Mouse (Mus musculus) neural tube, embryonic 14.5 days (tissue): ENCODE measurements around the gene Igsf10. TPM values are rescaled to one million over a fixed set of nuclear protein-coding genes. Genes with fewer than 3 reads are reported as not detected.

Experiments
- ATAC-seq: fragments of 200-750 bp; cut with Nextera tagmentation; 2 replicates; pipeline ENCODE4 v1.8.0; 2017; ENCODE audit warnings: low read depth, mild to moderate bottlenecking, moderate TSS enrichment, moderate library complexity
- H3K27ac ChIP-seq: fragments of 300-500 bp; sonication (generic); 2 replicates; pipeline ENCODE4 v1.5.1; 2014; ENCODE audit warnings: low read depth, mild to moderate bottlenecking, control low read depth, low read length, moderate library complexity, mixed read lengths
- H3K27me3 ChIP-seq: fragments of 300-500 bp; sonication (generic); 2 replicates; pipeline ENCODE4 v1.6.1; 2014; ENCODE audit warnings: low read length; ENCODE audit not compliant: control insufficient read depth, insufficient read depth
- H3K36me3 ChIP-seq: fragments of 300-500 bp; sonication (generic); 2 replicates; pipeline ENCODE4 v1.6.1; 2014; ENCODE audit warnings: low read length, mixed read lengths; ENCODE audit not compliant: control insufficient read depth, insufficient read depth
- H3K4me1 ChIP-seq: fragments of 300-500 bp; sonication (generic); 2 replicates; pipeline ENCODE4 v1.6.1; 2014; ENCODE audit warnings: low read length; ENCODE audit not compliant: control insufficient read depth, insufficient read depth
- H3K4me2 ChIP-seq: fragments of 300-500 bp; sonication (generic); 2 replicates; pipeline ENCODE4 v1.6.1; 2014; ENCODE audit warnings: mild to moderate bottlenecking, low read depth, low read length, control low read depth
- H3K4me3 ChIP-seq: fragments of 300-500 bp; sonication (generic); 2 replicates; pipeline ENCODE4 v1.5.1; 2014; ENCODE audit warnings: low read depth, low read length, control low read depth, mixed read lengths
- H3K9ac ChIP-seq: fragments of 300-500 bp; sonication (generic); replicated peaks from 2 replicates; pipeline ENCODE4 v1.6.1; 2014; ENCODE audit warnings: low read depth, mild to moderate bottlenecking, control low read depth, low read length, mixed read lengths
- H3K9me3 ChIP-seq: fragments of 300-500 bp; sonication (generic); 2 replicates; pipeline ENCODE4 v1.6.1; 2016; ENCODE audit warnings: low read length; ENCODE audit not compliant: control insufficient read depth
- WGBS: fragments of 180-500 bp; shearing (Covaris S2); extraction: QIAGEN DNeasy Blood & Tissue Kit; methylation state at CpG from one replicate; pipeline ENCODE4 v1.1.7; 2014; 5-methylcytosine and 5-hydroxymethylcytosine counted together
- polyA plus RNA-seq: library from polyadenylated mRNA; unstranded; fragments of >200 nt; fragmentation: Nextera tagmentation; extraction: Ambion mirVana; gene quantifications from 2 replicates; pipeline ENCODE4 v1.2.1, GENCODE M21; 2014

Gene Igsf10
- polyA plus RNA-seq, 1 experiment from 2014 or later, result 3.1 TPM

DNA sequence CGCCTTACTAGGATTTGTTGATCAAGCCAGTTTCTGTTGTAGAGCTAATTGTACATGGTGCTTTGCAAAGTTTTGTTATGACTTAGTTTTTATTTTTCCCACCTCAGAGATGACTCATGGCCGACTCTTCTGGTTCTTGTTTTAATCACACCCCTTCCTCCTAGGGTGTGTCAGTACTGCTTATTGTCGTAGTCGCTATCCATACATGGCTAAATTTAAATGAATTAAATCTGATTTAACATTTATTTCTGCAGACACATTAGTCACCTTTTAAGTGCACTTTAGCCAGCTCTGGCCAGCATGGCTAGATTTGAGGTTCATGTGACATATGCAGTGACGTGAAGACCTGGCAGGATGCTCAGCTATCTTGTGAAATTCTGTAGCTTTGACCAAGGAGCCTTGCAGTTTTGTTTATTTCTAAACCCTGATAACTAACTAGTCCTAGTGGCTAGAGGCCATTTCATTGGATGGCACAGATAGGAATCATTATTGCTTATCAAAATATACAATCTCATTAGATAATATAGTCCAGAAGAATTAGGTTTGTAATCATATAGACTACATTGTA is 47.5 kb downstream of the Igsf10 start:
- no peak for ATAC-seq
- H3K27me3 ChIP-seq, result no peaks in the 10 kb centered on the region
- H3K4me1 ChIP-seq, result no peaks in the 10 kb centered on the region
- H3K9ac ChIP-seq, result no peak overlapping the region
- H3K4me3 ChIP-seq, result no peak overlapping the region
- H3K4me2 ChIP-seq, result no peak overlapping the region
- no peaks in the 10 kb centered on the region for H3K9me3 ChIP-seq
- 96% methylated on average over 5 of the region's 5 CpGs for whole genome bisulfite sequencing
- no peaks in the 10 kb centered on the region for H3K36me3 ChIP-seq
- H3K27ac ChIP-seq, result no peak overlapping the region

DNA sequence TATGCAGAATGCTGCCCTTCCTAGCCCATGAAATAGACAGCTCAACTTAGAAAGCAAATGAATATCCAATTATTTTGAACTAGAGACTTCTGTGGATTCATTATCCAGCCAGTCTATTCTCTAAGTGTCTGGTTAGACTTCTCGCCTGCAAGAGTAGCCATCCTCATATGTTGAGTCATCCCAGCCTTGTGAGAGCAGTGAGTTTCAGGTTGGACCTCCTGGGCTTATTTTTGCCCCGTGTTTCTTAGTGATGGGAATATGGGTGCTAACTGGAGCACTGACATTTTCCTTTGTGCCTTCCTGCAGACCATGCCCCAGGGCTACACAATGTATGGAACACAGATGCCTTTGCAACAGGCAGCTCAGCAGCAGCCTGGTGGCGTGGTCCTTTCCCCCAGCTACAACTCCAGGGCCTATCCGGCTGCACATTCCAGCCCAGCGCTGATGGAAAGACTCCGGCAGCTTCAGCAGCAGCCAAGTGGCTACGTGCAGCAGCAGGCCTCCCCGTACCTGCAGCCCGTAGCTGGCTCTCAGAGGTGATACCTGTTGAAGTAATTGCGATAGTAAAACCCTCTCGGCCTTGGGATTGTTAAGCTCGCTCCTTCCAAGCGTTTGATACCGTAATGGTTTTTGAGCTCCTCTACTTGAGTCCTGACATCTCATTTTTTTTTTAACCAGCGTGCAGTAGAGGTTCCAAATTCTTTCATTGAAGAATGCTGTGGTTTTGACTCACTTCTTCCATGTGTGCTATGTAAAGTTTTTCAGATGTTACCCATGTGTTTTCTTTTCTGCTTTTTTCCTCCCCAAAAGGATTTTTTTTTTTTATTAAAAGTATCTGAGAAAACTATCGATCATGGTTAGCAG is 48.3 kb downstream of the Igsf10 start:
- 90% methylated on average over 16 of the region's 16 CpGs for WGBS
- Histone ChIP-seq H3K9ac (no peak overlapping the region), H3K9me3 (no peaks in the 10 kb centered on the region), H3K36me3 (no peaks in the 10 kb centered on the region), H3K4me3 (no peak overlapping the region), H3K4me1 (no peaks in the 10 kb centered on the region), H3K27me3 (no peaks in the 10 kb centered on the region), H3K4me2 (no peak overlapping the region), H3K27ac (no peak overlapping the region)
- ATAC-seq, result no peak

DNA sequence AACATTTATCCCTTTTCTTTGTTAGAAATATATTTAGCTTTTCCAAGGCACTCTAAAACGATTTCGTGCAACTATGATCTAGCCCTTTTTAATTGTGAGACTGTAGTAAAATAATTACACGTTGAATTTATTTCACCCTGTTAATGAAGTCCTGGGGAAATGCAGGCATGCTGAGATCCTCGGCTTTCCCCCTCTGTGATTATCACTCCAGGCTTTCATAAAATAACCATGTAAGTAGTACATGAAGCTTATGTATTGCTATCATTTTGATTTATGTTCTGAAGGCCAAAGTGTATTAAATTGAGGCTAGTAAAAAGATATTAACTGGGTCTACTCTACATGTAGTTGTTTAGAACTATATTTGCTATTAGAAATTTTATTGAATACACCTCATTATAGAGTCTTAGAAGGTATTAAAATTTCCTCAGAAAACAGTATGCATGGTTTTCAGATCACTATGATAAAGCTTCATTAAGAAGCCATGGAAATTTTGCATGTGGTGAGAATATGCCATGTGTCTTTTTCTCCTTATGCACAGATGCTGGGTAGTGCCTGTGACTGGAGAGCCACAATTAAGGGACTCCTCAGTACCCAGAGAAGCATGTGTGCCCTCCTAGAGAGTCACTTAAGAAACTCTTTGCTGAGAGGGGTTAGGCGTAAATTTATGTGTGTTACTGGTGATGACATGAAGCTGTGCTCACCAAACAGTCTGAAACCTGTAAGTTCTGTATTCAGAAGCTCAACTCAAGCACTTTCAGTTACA is 50.6 kb downstream of the Igsf10 start:
- Histone ChIP-seq H3K9ac (no peak overlapping the region), H3K4me2 (no peak overlapping the region), H3K9me3 (no peaks in the 10 kb centered on the region), H3K4me1 (no peaks in the 10 kb centered on the region), H3K27ac (no peak overlapping the region), H3K36me3 (no peaks in the 10 kb centered on the region), H3K4me3 (no peak overlapping the region), H3K27me3 (no peaks in the 10 kb centered on the region)
- peak; percentile 75 for ATAC-seq
- 49% methylated on average over 5 of the region's 5 CpGs for WGBS

DNA sequence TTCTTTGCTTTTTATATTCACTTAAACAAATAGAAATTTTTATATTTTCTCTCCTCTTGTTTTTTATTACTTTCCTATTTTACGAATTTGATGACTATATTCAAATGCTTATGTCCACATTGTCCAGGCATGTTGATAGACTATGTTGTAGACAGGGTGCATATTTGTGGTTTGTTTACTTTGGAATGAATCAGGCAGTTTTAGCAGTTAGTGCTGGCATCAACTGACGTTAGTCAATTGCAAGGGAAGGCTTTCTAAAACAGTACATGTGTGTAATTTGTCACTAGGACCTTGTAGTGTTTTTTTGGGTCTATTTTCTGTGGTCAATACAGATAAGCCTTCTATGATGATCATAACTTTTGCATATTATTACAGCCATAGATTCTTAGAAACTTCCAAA is 53.6 kb downstream of the Igsf10 start:
- Histone ChIP-seq H3K27ac (no peak overlapping the region), H3K9ac (no peak overlapping the region), H3K36me3 (no peaks in the 10 kb centered on the region), H3K4me2 (no peak overlapping the region), H3K4me1 (no peaks in the 10 kb centered on the region), H3K27me3 (no peaks in the 10 kb centered on the region), H3K9me3 (no peaks in the 10 kb centered on the region), H3K4me3 (no peak overlapping the region)
- 75% methylated on average over 2 of the region's 2 CpGs for WGBS
- ATAC-seq, result no peak

DNA sequence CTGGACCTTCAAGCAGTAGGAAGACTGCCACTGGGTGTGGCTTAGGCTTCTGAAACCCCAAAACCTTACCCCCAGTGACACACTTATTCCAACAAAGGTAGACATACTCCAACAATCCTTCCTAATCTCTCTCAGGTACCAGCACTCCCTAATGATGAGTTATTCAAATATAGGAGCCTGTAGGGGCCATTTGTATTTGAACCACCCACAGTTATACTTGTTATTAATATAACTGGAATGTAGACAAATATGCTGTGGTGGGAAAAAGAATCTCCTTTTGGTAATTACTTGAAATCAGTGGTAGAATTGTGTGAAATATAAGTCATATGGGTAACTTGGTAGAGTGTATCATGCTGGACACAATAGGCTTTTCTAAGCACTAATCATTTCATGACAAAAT is 65.6 kb downstream of the Igsf10 start:
- no peak overlapping the region for H3K9ac ChIP-seq
- H3K4me1 ChIP-seq, result no peaks in the 10 kb centered on the region
- no peak overlapping the region for H3K27ac ChIP-seq
- no peak for ATAC-seq
- peaks cover 9% of the 10 kb centered on the region; the same call in 1 of the 2 replicates for H3K36me3 ChIP-seq
- no peaks in the 10 kb centered on the region for H3K9me3 ChIP-seq
- H3K27me3 ChIP-seq, result no peaks in the 10 kb centered on the region
- no peak overlapping the region for H3K4me3 ChIP-seq
- no peak overlapping the region for H3K4me2 ChIP-seq

DNA sequence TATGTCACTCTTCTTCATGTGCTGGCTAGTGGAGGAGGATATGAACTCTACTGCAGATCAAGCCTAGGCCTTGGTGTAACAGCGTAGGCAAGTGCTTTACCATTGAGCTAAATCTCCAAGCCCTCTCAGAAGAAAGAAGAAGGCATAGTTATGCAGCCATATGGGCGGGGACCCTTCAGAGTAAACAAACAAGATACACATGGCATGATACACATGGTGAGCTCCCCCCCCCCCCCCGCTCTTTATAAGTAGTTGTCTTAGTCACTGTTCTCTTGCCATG is 66.0 kb downstream of the Igsf10 start:
- ATAC-seq, result no peak
- 86% methylated on average over 3 of the region's 3 CpGs for WGBS

DNA sequence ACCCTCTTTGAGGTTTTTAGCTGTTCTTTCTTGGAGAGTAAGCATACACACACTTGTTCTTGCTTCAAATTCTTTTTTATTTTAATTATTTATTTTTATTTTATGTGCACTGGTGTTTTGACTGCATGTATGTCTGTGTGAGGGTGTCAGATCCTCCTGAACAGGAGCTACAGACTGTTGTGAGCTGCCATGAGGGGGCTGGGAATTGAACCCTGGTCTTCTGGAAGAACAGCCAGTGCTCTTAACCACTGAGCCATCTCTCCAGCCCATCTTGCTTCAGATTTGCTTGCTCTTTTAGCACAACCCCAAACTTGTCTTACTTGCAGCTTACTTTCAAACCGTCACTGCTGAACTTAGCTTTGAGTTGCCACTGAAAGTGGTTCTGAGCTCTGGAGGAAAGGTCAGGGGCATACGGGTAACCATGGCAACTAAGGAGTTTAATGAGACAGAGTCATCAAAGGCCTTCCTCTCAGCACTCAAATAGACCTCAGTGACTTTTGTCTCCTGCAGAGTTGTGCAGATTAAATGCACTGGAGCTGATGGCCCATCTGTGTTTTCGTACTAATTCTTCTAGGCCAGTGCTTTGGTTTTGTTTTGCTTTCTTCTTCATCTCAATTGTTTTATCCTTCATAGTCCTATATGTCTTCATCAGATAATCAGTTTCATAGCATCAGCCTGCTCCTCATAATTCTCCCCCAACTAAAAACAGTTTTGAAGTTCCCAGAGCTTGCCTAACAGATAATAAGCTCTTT is 66.5 kb downstream of the Igsf10 start:
- Histone ChIP-seq H3K9ac (no peak overlapping the region), H3K4me2 (no peak overlapping the region), H3K36me3 (peaks cover 9% of the 10 kb centered on the region; the same call in 1 of the 2 replicates), H3K27ac (no peak overlapping the region), H3K4me3 (no peak overlapping the region), H3K4me1 (no peaks in the 10 kb centered on the region), H3K27me3 (no peaks in the 10 kb centered on the region), H3K9me3 (no peaks in the 10 kb centered on the region)
- 5% methylated on average over 3 of the region's 3 CpGs for WGBS
- ATAC-seq, result no peak; the same call in 1 of the 2 replicates

More for the DNA sequence above, 66.0 kb downstream of the Igsf10 start:
- no peak overlapping the region for H3K4me2 ChIP-seq
- H3K9ac ChIP-seq, result no peak overlapping the region
- H3K36me3 ChIP-seq, result peaks cover 9% of the 10 kb centered on the region; the same call in 1 of the 2 replicates
- H3K4me3 ChIP-seq, result no peak overlapping the region
- H3K4me1 ChIP-seq, result no peaks in the 10 kb centered on the region
- H3K9me3 ChIP-seq, result no peaks in the 10 kb centered on the region
- H3K27me3 ChIP-seq, result no peaks in the 10 kb centered on the region
- H3K27ac ChIP-seq, result no peak overlapping the region

DNA sequence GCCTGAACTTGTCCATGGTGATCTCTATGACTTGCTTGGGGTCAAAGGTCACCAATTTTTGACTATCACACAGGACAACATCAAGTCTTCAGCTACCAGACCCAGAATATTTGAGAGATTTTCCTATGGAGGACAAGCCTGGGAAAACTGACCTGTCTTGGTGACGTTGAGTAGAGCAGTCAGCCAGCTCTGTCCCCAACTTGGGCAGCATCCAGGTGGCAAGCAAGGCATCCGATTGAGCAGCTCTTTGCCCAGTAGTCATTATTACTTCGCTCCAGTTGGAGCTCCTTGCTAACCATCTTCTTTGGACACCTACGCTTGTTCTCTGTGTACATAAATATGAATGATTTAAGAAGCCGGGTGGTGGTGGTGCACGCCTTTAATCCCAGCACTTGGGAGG is 73.4 kb downstream of the Igsf10 start:
- no peak overlapping the region for H3K4me2 ChIP-seq
- no peak overlapping the region for H3K9ac ChIP-seq
- H3K4me3 ChIP-seq, result no peak overlapping the region
- H3K27me3 ChIP-seq, result no peaks in the 10 kb centered on the region
- no peaks in the 10 kb centered on the region for H3K4me1 ChIP-seq
- WGBS, result 94% methylated on average over 6 of the region's 6 CpGs
- 0 out of 2 replicates have a peak, but pooled peaks cover 4% of the 10 kb centered on the region for H3K36me3 ChIP-seq
- H3K27ac ChIP-seq, result no peak overlapping the region
- ATAC-seq, result no peak
- H3K9me3 ChIP-seq, result no peaks in the 10 kb centered on the region
